Mouse (Mus musculus): ENCODE results near the gene Cdip1. TPM values are rescaled to one million over a fixed set of nuclear protein-coding genes. Genes with fewer than 3 reads are reported as not detected.

The Cdip1 gene
- polyA plus RNA-seq, 1 experiment from 2014 or later, result 111 TPM

DNA sequence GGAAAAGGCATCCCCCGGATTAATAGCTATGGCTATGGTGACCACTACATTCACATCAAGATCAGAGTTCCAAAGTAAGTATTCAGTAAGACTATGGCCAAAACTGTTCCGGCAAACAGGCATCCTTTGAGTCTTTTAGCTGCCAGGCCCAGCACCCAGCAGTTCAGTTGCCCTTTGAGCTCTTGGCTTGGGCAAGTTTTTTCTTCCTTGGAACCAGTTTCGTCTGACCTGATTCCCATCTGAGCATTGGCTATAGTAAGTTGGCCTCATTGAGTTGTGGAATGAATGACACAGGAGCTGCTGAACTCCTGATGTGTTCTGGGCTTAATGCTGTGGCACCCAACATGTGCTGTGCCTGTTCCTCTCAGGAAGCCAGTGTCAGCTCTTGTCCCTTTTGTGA, 88.9 kb downstream of the Cdip1 start:
- peaks cover 98% of the 10 kb centered on the region for H3K36me3 ChIP-seq
- no peak overlapping the region for H3K4me3 ChIP-seq
- no peak overlapping the region for H3K27ac ChIP-seq
- no peaks in the 10 kb centered on the region for H3K27me3 ChIP-seq
- no peaks in the 10 kb centered on the region for H3K4me1 ChIP-seq (replicated peaks)
- H3K4me2 ChIP-seq, result no peak overlapping the region
- no peaks in the 10 kb centered on the region for H3K9me3 ChIP-seq
- no peak overlapping the region for H3K9ac ChIP-seq
- 96% methylated on average over 3 of the region's 3 CpGs for WGBS
- no peak for ATAC-seq (ENCODE audit: low FRiP score)

Other genes starting within 250 kb of the Cdip1 start
- 24.6 and 27.0 TPM in 2 replicates for gene Srl, start 248.5 kb downstream of the Cdip1 start, polyA plus RNA-seq (2015; fragmentation: Nextera tagmentation; extraction: Ambion mirVana)
- gene Tfap4, start 230.4 kb downstream of the Cdip1 start, polyA plus RNA-seq (2015; fragmentation: Nextera tagmentation; extraction: Ambion mirVana), result 9.6 and 10.0 TPM in 2 replicates
- gene Glis2, start 195.6 kb downstream of the Cdip1 start, polyA plus RNA-seq (2015; fragmentation: Nextera tagmentation; extraction: Ambion mirVana), result 21.8 and 22.5 TPM in 2 replicates
- gene Pam16, start 165.3 kb downstream of the Cdip1 start, polyA plus RNA-seq (2015; fragmentation: Nextera tagmentation; extraction: Ambion mirVana), result 169 and 188 TPM in 2 replicates
- 6.3 and 7.3 TPM in 2 replicates for gene Vasn, start 150.4 kb downstream of the Cdip1 start, polyA plus RNA-seq (2015; fragmentation: Nextera tagmentation; extraction: Ambion mirVana)
- gene Dnaja3, start 150.3 kb downstream of the Cdip1 start, polyA plus RNA-seq (2015; fragmentation: Nextera tagmentation; extraction: Ambion mirVana), result 52.7 and 54.8 TPM in 2 replicates
- gene Coro7, start 110.5 kb downstream of the Cdip1 start, polyA plus RNA-seq (2015; fragmentation: Nextera tagmentation; extraction: Ambion mirVana), result 29.1 and 30.7 TPM in 2 replicates
- gene Nmral1, start 70.9 kb downstream of the Cdip1 start, polyA plus RNA-seq (2015; fragmentation: Nextera tagmentation; extraction: Ambion mirVana), result 65.1 and 71.7 TPM in 2 replicates
- gene Hmox2, start 63.9 kb downstream of the Cdip1 start, polyA plus RNA-seq (2015; fragmentation: Nextera tagmentation; extraction: Ambion mirVana), result 94.6 and 96.7 TPM in 2 replicates
- 0.65 TPM in 2 replicates for gene 4930562C15Rik, start 45.1 kb upstream of the Cdip1 start, polyA plus RNA-seq (2015; fragmentation: Nextera tagmentation; extraction: Ambion mirVana)
- gene Ubald1, start 90.0 kb upstream of the Cdip1 start, polyA plus RNA-seq (2015; fragmentation: Nextera tagmentation; extraction: Ambion mirVana), result 53.7 and 54.1 TPM in 2 replicates
- 107 and 115 TPM in 2 replicates for gene Mgrn1, start 96.0 kb upstream of the Cdip1 start, polyA plus RNA-seq (2015; fragmentation: Nextera tagmentation; extraction: Ambion mirVana)
- 128 and 131 TPM in 2 replicates for gene Nudt16l1, start 148.5 kb upstream of the Cdip1 start, polyA plus RNA-seq (2015; fragmentation: Nextera tagmentation; extraction: Ambion mirVana)
- 73.4 and 77.6 TPM in 2 replicates for gene Anks3, start 173.9 kb upstream of the Cdip1 start, polyA plus RNA-seq (2015; fragmentation: Nextera tagmentation; extraction: Ambion mirVana)
- not detected in 2 replicates for gene Sept12, start 207.6 kb upstream of the Cdip1 start, polyA plus RNA-seq (2015; fragmentation: Nextera tagmentation; extraction: Ambion mirVana)
- gene Smim22, start 217.0 kb upstream of the Cdip1 start, polyA plus RNA-seq (2015; fragmentation: Nextera tagmentation; extraction: Ambion mirVana), result 3.1 and 4.6 TPM in 2 replicates
- 153 and 161 TPM in 2 replicates for gene Rogdi, start 223.3 kb upstream of the Cdip1 start, polyA plus RNA-seq (2015; fragmentation: Nextera tagmentation; extraction: Ambion mirVana)